Mouse (Mus musculus): ENCODE data around the gene Cyp2f2.

GRCm38 (mm10) chr7:27111038-27111437 lies 8.7 kb upstream of the Cyp2f2 start:
- TF ChIP-seq CTCF (IDR thresholded peaks at IDR 0.05; ENCODE audit: borderline replicate concordance, insufficient read depth, low read depth, low read length): no peak
- TF ChIP-seq POLR2A (IDR thresholded peaks at IDR 0.05; ENCODE audit: borderline replicate concordance, insufficient read depth, low read length): no peak
